Mouse (Mus musculus): ENCODE results near the gene Pbx1.

- TF ChIP-seq HCFC1 (IDR thresholded peaks at IDR 0.05; ENCODE audit: borderline replicate concordance, insufficient read depth, low read length) (no peak), ZNF384 (IDR thresholded peaks at IDR 0.05; ENCODE audit: low read depth, low read length) (no peak), ZC3H11A (IDR thresholded peaks at IDR 0.05; ENCODE audit: borderline replicate concordance, low read depth, low read length) (no peak)
Observed at GRCm38 (mm10) chr1:168210401-168210800, 221.7 kb downstream of the Pbx1 start.

Data from ES-E14 (cell line).